Mouse (Mus musculus) midbrain, postnatal 0 days (tissue): Measurements from ENCODE around the gene Trim37. TPM values are rescaled to one million over a fixed set of nuclear protein-coding genes. Genes with fewer than 3 reads are reported as not detected.

Experiments used
- ATAC-seq: fragments of 200-750 bp; cut with Nextera tagmentation; 2 replicates; pipeline ENCODE4 v1.8.0; 2017; ENCODE audit warnings: moderate number of reproducible peaks, mild to moderate bottlenecking, moderate TSS enrichment, moderate library complexity; ENCODE audit not compliant: low FRiP score
- DNase-seq: peaks from one replicate; pipeline ENCODE4 v3.0.0-alpha.2; 2015; ENCODE audit warnings: low spot score
- H3K27ac ChIP-seq: fragments of 300-500 bp; sonication (generic); 2 replicates; pipeline ENCODE4 v1.5.1; 2014; ENCODE audit warnings: low read depth, mild to moderate bottlenecking, low read length, mixed read lengths
- H3K27me3 ChIP-seq: fragments of 300-500 bp; sonication (generic); 2 replicates; pipeline ENCODE4 v1.6.1; 2014; ENCODE audit warnings: low read length, control low read depth, mixed read lengths; ENCODE audit not compliant: insufficient read depth
- H3K36me3 ChIP-seq: fragments of 300-500 bp; sonication (generic); 2 replicates; pipeline ENCODE4 v1.6.1; 2014; ENCODE audit warnings: low read length, control low read depth, mixed read lengths; ENCODE audit not compliant: insufficient read depth
- H3K4me1 ChIP-seq: fragments of 300-500 bp; sonication (generic); 2 replicates; pipeline ENCODE4 v1.6.1; 2014; ENCODE audit warnings: mild to moderate bottlenecking, control low read depth, antibody characterized with exemption, low read length, mixed read lengths; ENCODE audit not compliant: insufficient read depth
- H3K4me2 ChIP-seq: fragments of 300-500 bp; sonication (generic); 2 replicates; pipeline ENCODE4 v1.6.1; 2014; ENCODE audit warnings: low read depth, mild to moderate bottlenecking, low read length, mixed read lengths; ENCODE audit not compliant: poor library complexity, severe bottlenecking
- H3K4me3 ChIP-seq: fragments of 300-500 bp; sonication (generic); 2 replicates; pipeline ENCODE4 v1.5.1; 2014; ENCODE audit warnings: low read depth, mild to moderate bottlenecking, low read length, moderate library complexity
- H3K9ac ChIP-seq: fragments of 300-500 bp; sonication (generic); replicated peaks from 2 replicates; pipeline ENCODE4 v1.6.1; 2014; ENCODE audit warnings: mild to moderate bottlenecking, low read length, moderate library complexity, mixed read lengths; ENCODE audit not compliant: poor library complexity, severe bottlenecking
- H3K9me3 ChIP-seq: fragments of 300-500 bp; sonication (generic); 2 replicates; pipeline ENCODE4 v1.6.1; 2016; ENCODE audit warnings: low read length, control low read depth
- CTCF ChIP-seq: IDR thresholded peaks from 2 replicates; pipeline ENCODE4 v1.5.1; 2016; ENCODE audit warnings: antibody characterized with exemption, mild to moderate bottlenecking
- WGBS: fragments of 180-500 bp; shearing (Covaris S2); extraction: QIAGEN DNeasy Blood & Tissue Kit; methylation state at CpG from one replicate; pipeline ENCODE4 v1.1.7; 2014; 5-methylcytosine and 5-hydroxymethylcytosine counted together
- polyA plus RNA-seq: library from polyadenylated mRNA; unstranded; fragments of >200 nt; fragmentation: Nextera tagmentation; extraction: Ambion mirVana; gene quantifications from 2 replicates; pipeline ENCODE4 v1.2.1, GENCODE M21; 2015
- total RNA-seq: library from RNA; depleted of rRNA; stranded (reverse); fragments of >200 nt; gene quantifications from 2 replicates; pipeline ENCODE4 v1.2.3, GENCODE M21; 2014

The Trim37 gene
- total and polyA plus RNA-seq, 2 experiments from 2014 or later, result 72.6 to 125 TPM

- H3K36me3 ChIP-seq, result peaks cover 12% of the 10 kb centered on the region; the same call in 1 of the 2 replicates
- ATAC-seq (no peak), DNase-seq (no peak)
- no peak overlapping the region for H3K4me3 ChIP-seq
- TF ChIP-seq CTCF, result no peak
- H3K27me3 ChIP-seq, result no peaks in the 10 kb centered on the region
- H3K4me1 ChIP-seq, result peaks cover 11% of the 10 kb centered on the region; the same call in 1 of the 2 replicates
- WGBS, result 48% methylated on average over 4 of the region's 4 CpGs
- no peak overlapping the region for H3K9ac ChIP-seq
- 0 out of 2 replicates have a peak overlapping the region, but pooled peaks have one; percentile 63 for H3K4me2 ChIP-seq
- H3K9me3 ChIP-seq, result no peaks in the 10 kb centered on the region
- H3K27ac ChIP-seq, result no peak overlapping the region
These were observed 1.3 kb upstream of the Trim37 start for GRCm38 (mm10) chr11:87125562-87125961.

DNA sequence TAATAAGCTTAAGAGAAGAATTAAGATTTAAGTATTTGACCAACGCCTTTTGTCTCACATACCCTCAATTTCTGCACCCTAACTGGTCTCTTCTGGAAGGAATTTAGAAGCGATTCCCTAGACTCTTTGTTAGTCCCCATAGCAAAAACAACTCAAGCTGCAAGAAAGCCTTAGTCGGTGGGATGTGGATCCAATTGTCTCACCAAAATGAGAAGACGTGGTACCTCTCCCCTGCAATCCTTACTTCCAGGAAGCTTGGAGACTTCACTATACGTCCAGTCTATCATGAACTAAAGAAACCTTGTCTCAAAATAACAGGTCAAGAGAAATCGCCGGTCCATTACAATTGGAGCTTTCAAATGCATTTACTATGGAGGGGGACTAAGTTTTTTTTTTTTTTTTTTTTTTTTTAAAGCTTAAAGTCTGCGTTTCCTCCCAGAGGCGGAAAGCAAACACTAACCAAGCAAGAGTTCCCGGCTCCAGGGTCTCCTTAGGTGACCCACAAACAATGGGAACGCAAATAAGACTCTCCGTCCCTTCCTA lies 525 bp upstream of the Trim37 start:
- no peaks in the 10 kb centered on the region for H3K9me3 ChIP-seq
- peak overlapping the region; percentile 91 for H3K9ac ChIP-seq
- H3K27ac ChIP-seq, result peak overlapping the region; percentile 88
- no peak for TF ChIP-seq CTCF
- peak overlapping the region; percentile 98 for H3K4me3 ChIP-seq
- H3K4me1 ChIP-seq, result peaks cover 11% of the 10 kb centered on the region; the same call in 1 of the 2 replicates
- H3K36me3 ChIP-seq, result peaks cover 9% of the 10 kb centered on the region; the same call in 1 of the 2 replicates
- no peaks in the 10 kb centered on the region for H3K27me3 ChIP-seq
- peak overlapping the region; percentile 63 for H3K4me2 ChIP-seq
- ATAC-seq (no peak), DNase-seq (peak; percentile 8)
- 2% methylated on average over 12 of the region's 12 CpGs for WGBS

DNA sequence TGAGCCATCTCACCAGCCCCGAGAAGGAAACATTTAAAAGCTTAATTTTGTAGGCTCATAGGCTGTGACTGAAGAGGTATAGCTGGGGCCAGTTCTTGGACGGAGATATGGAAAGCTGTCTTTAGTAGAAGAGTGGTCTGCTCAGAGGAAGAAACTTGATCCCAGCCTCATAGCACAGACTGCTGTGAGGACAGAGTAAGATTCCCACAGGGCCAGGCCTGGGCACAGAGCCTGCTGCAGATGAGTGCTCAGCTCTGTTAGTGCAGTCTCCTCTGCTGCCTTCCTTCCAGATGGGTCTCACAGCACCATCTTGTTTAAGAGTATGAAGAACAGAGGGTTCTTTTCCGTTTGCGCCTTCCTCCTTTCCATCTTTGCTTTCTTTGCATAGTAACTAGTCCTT lies 9.4 kb downstream of the Trim37 start:
- Histone ChIP-seq H3K9me3 (no peaks in the 10 kb centered on the region), H3K4me1 (no peaks in the 10 kb centered on the region), H3K4me3 (no peak overlapping the region), H3K4me2 (no peak overlapping the region), H3K36me3 (peaks cover 18% of the 10 kb centered on the region; the same call in 1 of the 2 replicates), H3K9ac (no peak overlapping the region), H3K27ac (no peak overlapping the region), H3K27me3 (no peaks in the 10 kb centered on the region)
- DNase-seq (no peak), ATAC-seq (no peak)
- TF ChIP-seq CTCF, result no peak
- 89% methylated on average over 4 of the region's 4 CpGs for WGBS

DNA sequence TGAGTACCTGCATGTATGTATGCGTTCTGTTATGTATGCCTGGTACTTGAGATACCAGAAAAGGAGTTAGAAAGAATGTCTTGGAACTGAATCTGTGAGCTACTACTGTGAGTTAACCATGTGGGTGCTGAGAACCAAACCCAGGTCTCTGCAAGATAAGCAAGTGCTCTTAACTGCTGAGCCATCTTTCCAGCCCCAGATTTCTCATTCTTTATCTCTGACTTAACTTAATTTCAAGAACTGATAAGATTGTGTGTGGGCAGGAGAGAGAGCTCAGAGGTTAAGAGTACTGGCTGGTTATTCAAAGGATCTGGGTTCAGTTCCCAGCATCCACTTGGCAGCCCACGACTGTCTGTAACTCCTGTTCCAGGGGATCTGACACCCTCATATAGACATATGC lies 31.1 kb downstream of the Trim37 start:
- Histone ChIP-seq H3K9ac (no peak overlapping the region), H3K9me3 (no peaks in the 10 kb centered on the region), H3K27me3 (no peaks in the 10 kb centered on the region), H3K4me2 (no peak overlapping the region), H3K4me3 (no peak overlapping the region), H3K27ac (no peak overlapping the region), H3K36me3 (peaks cover 9% of the 10 kb centered on the region; the same call in 1 of the 2 replicates), H3K4me1 (no peaks in the 10 kb centered on the region)
- ATAC-seq (no peak), DNase-seq (no peak)
- TF ChIP-seq CTCF, result no peak
- 98% methylated on average over 2 of the region's 2 CpGs for WGBS

- no peak overlapping the region for H3K27ac ChIP-seq
- no peaks in the 10 kb centered on the region for H3K9me3 ChIP-seq
- H3K36me3 ChIP-seq, result peaks cover 9% of the 10 kb centered on the region
- no peak for TF ChIP-seq CTCF
- H3K9ac ChIP-seq, result no peak overlapping the region
- no peaks in the 10 kb centered on the region for H3K27me3 ChIP-seq
- no peak for ATAC-seq
- H3K4me1 ChIP-seq, result no peaks in the 10 kb centered on the region
- H3K4me2 ChIP-seq, result no peak overlapping the region
- no peak for DNase-seq
- 95% methylated on average over 4 of the region's 4 CpGs for WGBS
- no peak overlapping the region for H3K4me3 ChIP-seq
These were observed 35.8 kb downstream of the Trim37 start for GRCm38 (mm10) chr11:87162687-87163086.

DNA sequence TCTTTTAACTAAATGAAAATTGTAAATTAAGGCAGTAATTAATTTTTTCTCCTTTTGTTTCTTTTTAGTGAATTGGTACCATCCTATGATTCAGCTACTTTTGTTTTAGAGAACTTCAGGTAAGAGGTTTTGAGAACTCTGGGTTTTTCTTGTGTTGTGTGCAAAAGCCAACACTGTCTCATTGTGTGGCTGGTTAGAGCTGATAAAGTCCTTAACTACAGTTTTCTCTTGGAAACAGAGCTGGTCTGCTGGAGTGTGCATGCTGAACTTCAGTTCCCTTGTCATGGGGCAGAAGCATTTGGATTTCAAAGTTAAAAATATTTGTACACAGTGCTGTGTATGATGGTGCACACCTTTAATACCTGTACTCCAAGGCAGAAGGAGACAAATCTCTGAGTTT lies 36.9 kb downstream of the Trim37 start:
- Histone ChIP-seq H3K9me3 (no peaks in the 10 kb centered on the region), H3K9ac (no peak overlapping the region), H3K4me3 (no peak overlapping the region), H3K27me3 (no peaks in the 10 kb centered on the region), H3K36me3 (peaks cover 18% of the 10 kb centered on the region), H3K27ac (no peak overlapping the region), H3K4me2 (no peak overlapping the region), H3K4me1 (no peaks in the 10 kb centered on the region)
- TF ChIP-seq CTCF, result no peak
- DNase-seq, result no peak
- ATAC-seq, result no peak
